Mouse (Mus musculus) ovary, postnatal 10 days (tissue): Measurements from ENCODE around the gene Xlr4c.
"Not testable (repeated sequence)": the region's sequence is repeated elsewhere in the genome, so short reads cannot be mapped to it uniquely, and the experiment has no call there.

Source experiments
- DNase-seq: peaks from one replicate; pipeline ENCODE4 v3.0.0; 2022; ENCODE audit warnings: low spot score

Xlr4c gene

DNA sequence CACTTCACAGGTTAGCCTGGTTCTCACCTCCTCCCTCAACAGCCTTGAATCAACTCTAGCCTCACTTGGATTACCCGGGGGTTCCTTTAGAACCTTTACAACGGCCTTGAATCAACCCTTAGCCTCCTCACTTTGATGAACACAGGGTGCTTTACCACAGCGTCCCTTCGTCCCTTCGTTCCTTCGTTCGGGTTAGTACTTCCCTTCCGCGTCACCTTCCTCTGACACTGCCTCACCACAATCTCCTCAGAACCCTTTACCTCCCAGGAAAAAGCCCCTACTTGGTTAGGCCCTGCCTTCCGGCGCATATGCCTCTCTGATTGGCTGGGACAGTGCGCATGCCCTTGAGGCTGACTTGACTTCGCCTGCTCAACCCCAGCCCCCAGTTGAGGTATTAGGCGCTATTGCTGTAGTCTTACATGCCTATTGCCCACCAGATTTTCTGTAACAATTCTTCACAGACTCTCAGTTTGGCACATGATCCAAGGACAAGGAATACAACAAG, at the start of gene Xlr4c:
Xlr4c (minus strand) TSS at position 310 of the 505 bp plus-strand sequence.
- DNase-seq: not testable (repeated sequence)

GRCm38 (mm10) chrX:73265270-73265669, 22.3 kb upstream of the Xlr4c start, which contains the start of gene Xlr3c:
Gene Xlr3c, minus strand, starts transcription at chrX:73265390.
- DNase-seq: not testable (repeated sequence)

- DNase-seq: not testable (repeated sequence)
Measured at GRCm38 (mm10) chrX:73262428-73262827, 19.5 kb upstream of the Xlr4c start.

DNA sequence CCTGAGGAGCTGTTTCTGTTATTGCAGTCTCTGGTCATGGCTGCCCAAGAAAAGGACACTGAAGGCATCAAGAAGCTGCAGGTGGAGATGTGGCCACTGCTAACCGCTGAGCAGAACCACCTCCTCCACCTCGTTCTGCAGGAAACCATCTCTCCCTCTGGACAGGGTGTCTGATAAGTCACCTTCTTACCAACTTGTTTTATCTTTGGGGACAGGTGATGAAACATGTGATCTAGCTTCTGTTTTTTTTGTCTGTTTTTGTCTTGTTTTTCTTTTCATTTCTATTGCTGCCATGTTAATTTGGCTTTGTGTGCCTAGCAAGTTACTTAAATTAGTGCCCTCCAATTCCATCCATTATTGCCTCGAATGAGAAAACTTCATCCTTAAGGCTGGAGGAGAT, 13.6 kb downstream of the Xlr4c start:
- no peak for DNase-seq

- DNase-seq: peak; percentile 24
Measured at GRCm38 (mm10) chrX:73228606-73229214, 14.2 kb downstream of the Xlr4c start.

GRCm38 (mm10) chrX:73227914-73228605, 14.9 kb downstream of the Xlr4c start, which contains the start of gene F8a:
Gene F8a, plus strand, starts transcription at chrX:73228291.
- DNase-seq: peak; percentile 52

DNA sequence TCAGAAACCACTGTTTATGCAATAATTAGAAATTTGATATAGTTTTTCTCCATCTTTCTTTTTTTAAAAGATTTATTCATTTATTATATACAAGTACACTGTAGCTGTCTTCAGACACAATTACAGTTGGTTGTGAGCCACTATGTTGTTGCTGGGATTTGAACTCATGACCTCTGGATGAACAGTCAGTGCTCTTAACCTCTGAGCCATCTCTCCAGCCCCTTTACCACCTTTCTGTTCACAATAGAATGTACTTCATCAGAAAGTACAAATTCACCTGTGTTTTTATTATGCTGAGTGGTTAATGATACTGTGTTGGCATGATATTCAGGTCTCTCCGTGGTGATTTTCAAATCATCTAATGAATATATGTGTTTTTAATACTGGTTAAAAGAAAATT, 17.6 kb downstream of the Xlr4c start:
- DNase-seq: no peak

DNA sequence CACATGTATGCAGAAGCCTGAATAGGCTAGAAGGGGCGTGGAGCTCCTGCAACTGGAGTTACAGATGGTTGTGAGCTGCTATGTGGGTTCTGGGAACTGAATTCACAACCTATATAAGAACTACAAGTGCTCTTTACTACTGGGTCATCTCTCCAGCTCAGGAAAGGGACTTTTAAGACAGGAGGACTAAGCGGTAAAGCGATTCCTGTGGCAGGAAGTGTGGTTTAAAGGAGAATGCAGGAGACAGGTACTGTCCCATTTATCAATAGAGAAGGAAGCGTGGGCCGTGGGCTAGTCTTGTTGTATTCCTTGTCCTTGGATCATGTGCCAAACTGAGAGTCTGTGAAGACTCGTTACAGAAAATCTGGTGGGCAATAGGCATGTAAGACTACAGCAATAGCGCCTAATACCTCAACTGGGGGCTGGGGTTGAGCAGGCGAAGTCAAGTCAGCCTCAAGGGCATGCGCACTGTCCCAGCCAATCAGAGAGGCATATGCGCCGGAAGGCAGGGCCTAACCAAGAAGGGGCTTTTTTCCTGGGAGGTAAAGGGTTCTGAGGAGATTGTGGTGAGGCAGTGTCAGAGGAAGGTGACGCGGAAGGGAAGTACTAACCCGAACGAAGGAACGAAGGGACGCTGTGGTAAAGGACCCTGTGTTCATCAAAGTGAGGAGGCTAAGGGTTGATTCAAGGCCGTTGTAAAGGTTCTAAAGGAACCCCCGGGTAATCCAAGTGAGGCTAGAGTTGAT, 28.9 kb downstream of the Xlr4c start, which contains the start of gene Xlr4b:
Xlr4b (plus strand) TSS at position 515 of the 746 bp plus-strand sequence.
- not testable (repeated sequence) for DNase-seq

- not testable (repeated sequence) for DNase-seq
Measured at GRCm38 (mm10) chrX:73191934-73192333, 51.0 kb downstream of the Xlr4c start, which contains the start of gene Xlr3b. Gene Xlr3b, plus strand, starts transcription at chrX:73192207.
